Mouse (Mus musculus): ENCODE measurements at regions not wholly inside any gene's neighbourhood (a gene's known extent, or its start where the extent isn't known, plus 50 kb on each side); places are given as distances from the start of the nearest gene placed in this dataset.
"Not testable (repeated sequence)": the region's sequence is repeated elsewhere in the genome, so short reads cannot be mapped to it uniquely, and the experiment has no call there.

DNA sequence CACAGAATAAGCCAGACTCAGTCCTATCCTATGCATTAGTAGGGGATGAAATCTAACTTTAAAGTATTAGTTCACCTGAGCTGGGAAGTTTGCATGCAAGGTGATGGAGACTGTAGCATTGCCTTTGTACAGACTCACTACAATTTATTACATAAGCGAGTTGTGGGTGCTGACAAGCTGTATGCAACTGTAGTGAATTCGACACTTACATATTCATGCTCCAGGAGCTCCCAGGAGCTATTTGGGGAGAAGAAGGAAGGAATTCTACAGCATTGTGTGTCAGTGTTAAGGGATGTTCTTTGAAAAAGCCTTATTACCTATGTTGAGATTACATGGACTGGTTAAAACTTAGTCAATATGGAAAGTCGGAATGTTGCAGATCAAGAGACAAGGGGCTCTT, 90.6 kb upstream of the Atxn1 start:
- in situ Hi-C loops (cut with MboI; ENCODE audit: low pct_unique_long_range_greater_than_20kb in 1 of 2, low sequenced_read_pairs in 2 of 2, unreplicated experiment in 1 of 2) = no loop called here

DNA sequence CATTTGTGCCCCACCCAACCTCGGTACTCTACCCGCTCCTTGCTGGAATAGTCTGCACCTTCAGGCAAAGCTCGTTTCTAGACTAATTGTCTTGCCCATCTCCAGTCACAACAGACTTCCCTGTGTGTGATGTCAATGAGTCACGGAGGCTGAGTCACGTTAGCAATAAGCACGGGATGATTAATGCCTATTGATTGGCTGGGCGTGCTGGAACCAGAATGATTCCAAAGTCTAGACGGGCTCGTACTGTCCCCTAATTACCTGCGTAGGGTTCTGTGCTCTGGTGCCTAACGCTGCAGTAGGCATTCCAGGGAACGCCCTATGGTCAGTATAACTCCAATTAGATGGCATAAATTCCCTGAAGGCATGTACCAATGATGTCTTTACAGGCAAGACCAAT, 78.8 kb upstream of the Atxn1 start:
- in situ Hi-C loops (cut with MboI; ENCODE audit: low pct_unique_long_range_greater_than_20kb in 1 of 2, low sequenced_read_pairs in 2 of 2, unreplicated experiment in 1 of 2) = no loop called here

- in situ Hi-C loops (cut with MboI; ENCODE audit: low pct_unique_long_range_greater_than_20kb in 1 of 2, low sequenced_read_pairs in 2 of 2, unreplicated experiment in 1 of 2) = no loop called here
These were observed 78.2 kb upstream of the Atxn1 start for GRCm38 (mm10) chr13:46043016-46043415.

DNA sequence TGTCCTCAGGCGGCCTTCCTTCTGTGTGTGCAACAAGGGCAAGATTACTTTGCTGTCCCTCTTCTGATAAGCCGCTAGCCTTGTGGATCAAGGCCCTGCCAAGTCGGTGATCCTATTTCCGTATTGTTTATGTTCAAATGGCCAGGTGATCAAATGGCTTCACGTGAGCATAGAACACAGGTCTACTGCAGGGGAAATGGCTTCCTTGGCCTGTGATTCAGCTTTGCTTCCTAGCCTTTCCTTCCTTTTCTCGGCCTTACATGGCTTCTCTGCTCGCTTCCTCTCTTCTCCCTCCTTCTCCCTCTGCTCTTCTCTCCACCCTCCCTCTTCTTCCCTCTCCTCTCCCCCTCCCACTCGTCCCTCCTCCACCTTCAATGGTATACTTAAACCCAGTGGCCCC, 77.4 kb upstream of the Atxn1 start:
- in situ Hi-C loops (cut with MboI; ENCODE audit: low pct_unique_long_range_greater_than_20kb in 1 of 2, low sequenced_read_pairs in 2 of 2, unreplicated experiment in 1 of 2) = no loop called here

GRCm38 (mm10) chr13:46041475-46041874, 76.7 kb upstream of the Atxn1 start:
- in situ Hi-C loops (cut with MboI; ENCODE audit: low pct_unique_long_range_greater_than_20kb in 1 of 2, low sequenced_read_pairs in 2 of 2, unreplicated experiment in 1 of 2) = no loop called here

DNA sequence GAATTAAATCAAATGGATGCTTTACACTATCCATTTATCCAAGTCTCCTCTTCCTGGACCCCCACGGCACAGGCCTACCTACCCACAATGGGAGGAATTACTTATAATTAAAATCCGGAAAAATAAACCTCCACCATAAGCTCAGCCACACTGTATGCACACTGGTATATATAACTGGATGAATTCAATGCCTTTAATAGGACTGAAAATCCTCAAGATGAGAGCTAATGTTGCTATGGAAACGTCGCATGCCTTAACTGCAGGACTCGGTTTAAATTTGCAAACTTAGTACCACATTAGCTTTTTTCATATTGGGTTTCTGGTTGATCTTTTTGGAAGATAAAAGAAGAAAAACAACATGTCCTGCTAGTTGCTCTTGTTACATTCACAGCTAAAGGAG, 75.3 kb upstream of the Atxn1 start:
- in situ Hi-C loops (cut with MboI; ENCODE audit: low pct_unique_long_range_greater_than_20kb in 1 of 2, low sequenced_read_pairs in 2 of 2, unreplicated experiment in 1 of 2) = no loop called here

DNA sequence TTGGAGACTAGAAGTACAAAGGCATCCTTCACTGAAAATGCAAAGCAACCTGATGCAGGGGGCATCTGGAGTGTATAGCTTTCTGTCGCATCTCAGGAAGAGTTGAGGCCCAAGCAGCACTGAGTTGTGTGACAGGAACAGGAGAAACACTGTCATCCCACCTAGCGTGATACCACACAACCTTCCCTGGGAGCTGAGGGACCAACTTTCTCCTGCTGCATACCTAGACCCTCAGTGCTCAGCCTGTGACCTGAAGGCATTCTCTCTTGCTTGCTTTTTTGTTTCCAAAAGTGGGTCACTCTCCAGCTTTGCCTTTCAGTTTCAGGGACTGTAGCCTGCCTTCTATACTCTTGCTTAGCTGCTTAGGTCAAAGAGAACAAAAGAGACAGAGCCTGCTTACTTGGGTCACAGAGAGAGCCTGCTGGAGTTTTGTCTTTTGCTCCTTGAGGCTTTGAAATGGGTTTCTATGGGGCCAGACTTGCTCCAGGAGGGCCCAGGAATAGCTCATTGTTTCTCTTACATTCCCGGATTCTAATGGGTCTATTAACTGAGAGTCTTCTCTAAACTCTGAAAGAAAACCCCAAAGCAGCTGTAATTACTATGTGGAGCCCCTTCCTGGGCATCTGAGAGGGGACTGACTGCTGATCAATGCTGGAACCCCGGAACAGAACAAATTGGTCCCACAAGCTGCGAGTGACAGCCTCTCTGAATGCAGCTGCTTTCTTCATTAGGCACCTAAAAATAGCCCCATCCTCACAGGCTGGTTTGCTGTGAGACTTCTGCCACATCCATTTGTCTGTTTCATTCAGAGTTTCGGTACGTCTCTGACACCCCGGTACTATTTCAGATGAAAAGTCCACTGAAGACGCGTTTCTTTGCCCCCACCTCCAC, 73.9 kb upstream of the Atxn1 start:
- in situ Hi-C loops (cut with MboI; ENCODE audit: low pct_unique_long_range_greater_than_20kb in 1 of 2, low sequenced_read_pairs in 2 of 2, unreplicated experiment in 1 of 2) = no loop called here

GRCm38 (mm10) chr13:46032281-46032680, 67.5 kb upstream of the Atxn1 start:
- in situ Hi-C loops (cut with MboI; ENCODE audit: low pct_unique_long_range_greater_than_20kb in 1 of 2, low sequenced_read_pairs in 2 of 2, unreplicated experiment in 1 of 2) = no loop called here

- in situ Hi-C loops (cut with MboI; ENCODE audit: low pct_unique_long_range_greater_than_20kb in 1 of 2, low sequenced_read_pairs in 2 of 2, unreplicated experiment in 1 of 2) = no loop called here
These were observed 61.2 kb upstream of the Atxn1 start for GRCm38 (mm10) chr13:46026018-46026417.

GRCm38 (mm10) chr13:46023630-46024041, 58.8 kb upstream of the Atxn1 start:
- in situ Hi-C loops (cut with MboI; ENCODE audit: low pct_unique_long_range_greater_than_20kb in 1 of 2, low sequenced_read_pairs in 2 of 2, unreplicated experiment in 1 of 2) = no loop called here

DNA sequence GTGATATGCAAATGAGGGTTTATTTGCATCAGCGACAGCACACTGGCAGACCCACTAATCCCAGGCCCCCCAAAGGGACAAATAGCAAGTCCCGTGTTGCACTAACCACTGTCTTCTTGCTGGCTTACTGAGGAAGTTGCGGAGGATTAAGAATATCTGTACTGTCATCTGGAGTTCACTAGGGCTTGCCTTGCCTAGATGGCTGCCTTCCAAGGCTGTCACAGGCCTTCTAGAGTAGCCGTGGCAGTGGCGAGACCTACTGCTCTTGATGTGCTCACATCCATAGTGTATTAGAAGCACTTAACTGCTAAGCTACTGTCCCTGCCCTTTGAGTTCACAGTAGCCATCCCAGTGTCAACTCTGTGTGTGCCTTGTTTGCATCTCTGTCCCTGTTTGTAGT, 58.4 kb upstream of the Atxn1 start:
- in situ Hi-C loops (cut with MboI; ENCODE audit: low pct_unique_long_range_greater_than_20kb in 1 of 2, low sequenced_read_pairs in 2 of 2, unreplicated experiment in 1 of 2) = no loop called here

DNA sequence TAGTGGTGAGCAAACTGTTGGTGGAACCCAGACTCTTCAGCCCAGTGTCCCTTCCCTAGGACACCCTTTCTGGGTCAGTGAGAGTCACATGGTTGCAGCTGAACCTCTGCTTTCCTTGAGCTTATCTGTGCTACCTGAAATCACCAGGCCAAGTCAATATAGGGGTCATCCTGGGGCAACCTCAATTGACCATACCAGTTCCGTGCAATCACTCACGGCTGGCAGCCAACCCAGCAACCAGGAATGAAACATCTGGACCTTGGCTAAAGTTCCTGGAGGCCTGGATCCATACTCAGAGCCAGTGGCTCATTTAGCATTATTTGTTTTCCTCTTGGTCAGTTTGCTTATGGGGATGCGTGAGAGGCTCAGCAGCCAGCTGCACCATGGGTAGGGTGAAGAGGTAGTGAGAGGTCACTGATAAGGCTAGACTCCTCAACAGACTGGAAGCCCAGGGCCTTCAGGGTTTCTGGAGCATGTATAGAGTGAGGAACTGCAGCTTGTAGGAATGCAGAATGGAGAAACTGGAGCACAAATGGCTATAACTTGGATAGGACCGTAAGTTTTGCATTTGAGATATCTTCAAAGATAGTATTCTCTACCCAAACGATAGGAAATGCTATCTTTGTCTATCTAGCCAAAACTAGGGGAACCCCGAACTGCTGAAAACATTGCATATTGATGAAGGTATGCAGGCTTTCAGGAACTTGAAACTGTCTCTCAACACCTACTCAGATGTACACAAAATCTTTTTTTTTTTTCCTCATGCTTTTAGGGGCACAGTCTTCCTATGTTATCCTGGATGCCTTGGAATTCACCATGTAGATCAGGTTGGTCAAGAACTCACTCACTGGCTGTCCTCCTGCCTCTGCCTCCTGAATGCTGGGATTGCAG, 56.4 kb upstream of the Atxn1 start:
- in situ Hi-C loops (cut with MboI; ENCODE audit: low pct_unique_long_range_greater_than_20kb in 1 of 2, low sequenced_read_pairs in 2 of 2, unreplicated experiment in 1 of 2) = no loop called here

DNA sequence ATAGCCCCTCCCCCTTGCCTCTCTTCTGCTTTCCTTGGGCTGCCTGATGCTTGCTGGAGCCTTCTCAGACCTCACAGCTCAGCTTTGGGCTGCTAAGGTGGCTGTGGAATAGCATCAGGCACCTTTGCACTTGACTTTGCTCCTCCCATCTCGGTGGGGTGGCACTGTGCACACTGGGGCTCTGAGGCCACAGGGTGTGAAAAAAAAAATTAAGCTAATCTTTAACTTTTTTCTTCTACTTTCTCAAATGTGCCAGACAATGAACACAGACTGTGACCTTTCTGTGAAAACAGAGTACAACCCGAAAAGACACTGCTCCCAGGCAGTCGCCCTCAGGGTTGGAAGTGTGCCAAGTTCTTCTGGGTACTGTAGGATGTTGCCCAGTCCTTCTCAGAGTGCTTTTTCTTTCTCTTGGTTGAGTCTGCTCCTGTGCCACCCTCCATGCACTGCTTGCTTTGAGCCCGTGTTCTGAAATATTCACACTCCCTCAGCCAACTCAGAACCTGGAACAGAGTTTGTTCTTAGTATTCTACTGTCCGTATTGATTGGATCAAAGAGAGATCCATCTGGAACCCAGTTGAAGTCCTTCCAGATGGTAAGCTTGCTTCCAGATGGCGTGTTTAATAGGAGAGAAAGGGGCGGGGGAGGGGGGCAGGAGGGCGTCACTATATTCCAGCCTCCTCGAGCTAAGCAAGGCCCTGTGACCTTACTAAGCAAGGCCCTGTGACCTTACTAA, 54.8 kb upstream of the Atxn1 start:
- in situ Hi-C loops (cut with MboI; ENCODE audit: low pct_unique_long_range_greater_than_20kb in 1 of 2, low sequenced_read_pairs in 2 of 2, unreplicated experiment in 1 of 2) = no loop called here

DNA sequence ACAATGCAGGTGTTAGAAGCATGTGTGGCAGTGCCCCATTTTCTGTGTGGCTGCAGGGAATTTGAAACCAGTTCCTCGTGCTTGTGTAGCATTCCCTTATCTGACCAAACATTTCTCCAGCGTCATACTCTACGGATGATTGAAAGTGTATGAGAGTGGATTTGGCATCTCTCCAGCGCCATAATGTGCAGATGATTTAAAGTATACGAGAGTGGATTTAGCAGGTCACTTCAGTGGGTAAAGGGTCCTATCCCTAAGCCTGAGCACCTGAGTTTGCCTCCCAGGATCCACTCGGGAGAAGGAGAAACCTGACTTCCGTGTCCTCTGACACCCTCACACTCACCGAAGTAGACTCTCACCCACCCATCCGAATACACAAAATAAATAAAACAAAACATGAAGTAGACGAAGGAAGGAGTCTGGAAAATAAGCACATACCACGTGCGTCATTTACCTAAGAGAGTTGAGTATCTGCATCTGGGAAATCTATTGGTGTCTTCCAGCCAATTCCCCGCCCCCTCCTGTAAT, 54.2 kb upstream of the Atxn1 start:
- in situ Hi-C loops (cut with MboI; ENCODE audit: low pct_unique_long_range_greater_than_20kb in 1 of 2, low sequenced_read_pairs in 2 of 2, unreplicated experiment in 1 of 2) = no loop called here

DNA sequence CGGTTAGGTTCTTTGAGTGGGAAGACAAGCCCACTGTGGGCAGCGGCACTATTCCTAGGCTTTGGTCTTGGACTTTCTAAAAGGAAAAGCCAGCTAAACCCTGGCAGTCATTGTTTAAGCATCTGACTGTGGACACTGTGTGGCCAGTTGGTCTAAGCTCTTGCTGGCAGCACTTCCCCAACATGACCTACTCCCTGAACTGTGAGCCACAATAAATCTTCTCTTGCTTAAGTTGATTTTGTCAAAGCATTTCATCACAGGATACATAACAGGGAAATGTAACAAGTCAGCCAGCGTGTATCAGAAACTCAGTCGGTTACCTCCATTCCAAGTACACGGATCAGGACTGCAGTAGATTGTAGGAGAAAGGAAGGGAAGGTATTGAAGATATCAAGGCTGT, 52.9 kb upstream of the Atxn1 start:
- in situ Hi-C loops (cut with MboI; ENCODE audit: low pct_unique_long_range_greater_than_20kb in 1 of 2, low sequenced_read_pairs in 2 of 2, unreplicated experiment in 1 of 2) = no loop called here

- in situ Hi-C loops (cut with MboI; ENCODE audit: low pct_unique_long_range_greater_than_20kb in 1 of 2, low sequenced_read_pairs in 2 of 2, unreplicated experiment in 1 of 2) = not testable (repeated sequence)
These were observed 52.2 kb upstream of the Atxn1 start for GRCm38 (mm10) chr13:46017011-46017410.

DNA sequence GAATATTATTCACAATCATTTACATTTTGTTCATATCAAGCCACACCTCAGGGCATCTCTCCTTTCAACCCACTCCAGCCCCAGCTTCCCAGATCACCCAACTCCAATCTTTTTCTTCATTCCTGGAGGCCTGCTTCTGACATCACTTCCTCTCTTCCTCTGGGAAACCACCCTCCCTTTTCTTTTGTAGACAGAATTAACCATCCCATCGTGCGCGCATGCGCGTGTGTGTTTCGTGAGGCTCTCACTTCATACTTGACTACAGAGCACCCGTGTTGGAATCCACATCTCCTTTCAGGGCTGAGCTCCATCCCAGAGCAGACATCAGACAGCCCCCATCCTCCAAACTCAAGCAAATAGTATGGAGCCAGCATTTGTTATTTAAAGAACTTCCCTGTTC, 50.4 kb upstream of the Atxn1 start:
- in situ Hi-C loops (cut with MboI; ENCODE audit: low pct_unique_long_range_greater_than_20kb in 1 of 2, low sequenced_read_pairs in 2 of 2, unreplicated experiment in 1 of 2) = no loop called here

DNA sequence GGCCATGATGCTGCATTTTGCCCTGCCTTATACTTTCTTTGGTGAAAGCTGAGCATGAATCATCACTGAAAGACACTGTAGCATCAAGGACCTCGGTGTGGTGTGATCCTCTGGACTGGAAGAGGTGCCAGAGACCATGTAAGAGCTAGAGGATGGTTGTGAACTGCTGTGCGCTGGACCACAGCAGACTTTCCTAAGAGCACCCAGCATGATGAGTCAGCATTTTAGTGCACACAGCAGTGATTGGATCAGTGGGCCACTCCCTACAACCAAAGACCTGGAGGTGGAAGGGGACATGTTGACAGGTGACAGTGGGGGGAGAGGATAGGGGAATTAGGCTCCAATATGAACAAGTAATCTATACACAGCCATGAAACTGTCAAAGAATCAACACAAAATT, 49.8 kb upstream of the Atxn1 start:
- in situ Hi-C loops (cut with MboI; ENCODE audit: low pct_unique_long_range_greater_than_20kb in 1 of 2, low sequenced_read_pairs in 2 of 2, unreplicated experiment in 1 of 2) = no loop called here

Measured in mouse embryonic stem cell (cell line).